Mouse (Mus musculus): ENCODE measurements at regions not wholly inside any gene's neighbourhood (a gene's known extent, or its start where the extent isn't known, plus 50 kb on each side); places are given as distances from the start of the nearest gene placed in this dataset.

GRCm38 (mm10) chr15:28081147-28081546 is 55.5 kb upstream of the Trio start:
- Histone ChIP-seq H3K9ac (replicated peaks; ENCODE audit: low read depth) (no peak overlapping the region), H3K4me1 (ENCODE audit: insufficient read depth, low read depth, low read length) (no peaks in the 10 kb centered on the region), H3K9me3 (ENCODE audit: low read length) (no peaks in the 10 kb centered on the region), H3K27me3 (replicated peaks; ENCODE audit: insufficient read depth, low read length) (no peaks in the 10 kb centered on the region), H3K36me3 (ENCODE audit: insufficient read depth, low read length) (no peaks in the 10 kb centered on the region), H3K4me3 (ENCODE audit: low read depth, low read length) (no peak overlapping the region), H3K27ac (ENCODE audit: low read length) (no peak overlapping the region), H3K4me2 (replicated peaks; ENCODE audit: low read depth, low read length) (no peak overlapping the region)
- TF ChIP-seq EP300 (IDR thresholded peaks at IDR 0.05), result no peak
- DNase-seq (ENCODE audit: low spot score), result no peak
- ATAC-seq, result no peak
- WGBS, result 62% methylated on average over 7 of the region's 7 CpGs

- H3K4me1 ChIP-seq (ENCODE audit: insufficient read depth, low read depth, low read length), result no peaks in the 10 kb centered on the region
- ATAC-seq (no peak), DNase-seq (ENCODE audit: low spot score) (no peak)
- H3K36me3 ChIP-seq (ENCODE audit: insufficient read depth, low read length), result no peaks in the 10 kb centered on the region
- 81% methylated on average over 5 of the region's 5 CpGs for WGBS
- H3K27me3 ChIP-seq (replicated peaks; ENCODE audit: insufficient read depth, low read length), result no peaks in the 10 kb centered on the region
- no peak overlapping the region for H3K4me2 ChIP-seq (replicated peaks; ENCODE audit: low read depth, low read length)
- H3K9ac ChIP-seq (replicated peaks; ENCODE audit: low read depth), result no peak overlapping the region
- no peaks in the 10 kb centered on the region for H3K9me3 ChIP-seq (ENCODE audit: low read length)
- H3K4me3 ChIP-seq (ENCODE audit: low read depth, low read length), result no peak overlapping the region
- H3K27ac ChIP-seq (ENCODE audit: low read length), result no peak overlapping the region
- TF ChIP-seq EP300 (IDR thresholded peaks at IDR 0.05), result no peak
- no peak for TF ChIP-seq CTCF (IDR thresholded peaks at IDR 0.05)
These were observed 56.8 kb upstream of the Trio start for GRCm38 (mm10) chr15:28082411-28082810.

GRCm38 (mm10) chr15:28105956-28106355 is 80.3 kb upstream of the Trio start:
- WGBS, result 43% methylated on average over 5 of the region's 5 CpGs
- no peak overlapping the region for H3K4me2 ChIP-seq (replicated peaks; ENCODE audit: low read depth, low read length)
- H3K27me3 ChIP-seq (replicated peaks; ENCODE audit: insufficient read depth, low read length), result no peaks in the 10 kb centered on the region
- H3K27ac ChIP-seq (ENCODE audit: low read length), result no peak overlapping the region
- no peaks in the 10 kb centered on the region for H3K9me3 ChIP-seq (ENCODE audit: low read length)
- no peaks in the 10 kb centered on the region for H3K4me1 ChIP-seq (ENCODE audit: insufficient read depth, low read depth, low read length)
- no peak overlapping the region for H3K9ac ChIP-seq (replicated peaks; ENCODE audit: low read depth)
- DNase-seq (ENCODE audit: low spot score) (peak; percentile 50), ATAC-seq (peak; percentile 80)
- H3K4me3 ChIP-seq (ENCODE audit: low read depth, low read length), result no peak overlapping the region
- H3K36me3 ChIP-seq (ENCODE audit: insufficient read depth, low read length), result no peaks in the 10 kb centered on the region
- TF ChIP-seq CTCF (IDR thresholded peaks at IDR 0.05) (no peak), EP300 (IDR thresholded peaks at IDR 0.05) (peak; percentile 50)

- no peaks in the 10 kb centered on the region for H3K4me1 ChIP-seq (ENCODE audit: insufficient read depth, low read depth, low read length)
- H3K9ac ChIP-seq (replicated peaks; ENCODE audit: low read depth), result no peak overlapping the region
- no peaks in the 10 kb centered on the region for H3K27me3 ChIP-seq (replicated peaks; ENCODE audit: insufficient read depth, low read length)
- H3K4me3 ChIP-seq (ENCODE audit: low read depth, low read length), result no peak overlapping the region
- TF ChIP-seq CTCF (IDR thresholded peaks at IDR 0.05), result no peak
- no peak for TF ChIP-seq EP300 (IDR thresholded peaks at IDR 0.05)
- 53% methylated on average over 8 of the region's 8 CpGs for WGBS
- H3K27ac ChIP-seq (ENCODE audit: low read length), result no peak overlapping the region
- peak; percentile 18 for DNase-seq (ENCODE audit: low spot score)
- no peaks in the 10 kb centered on the region for H3K9me3 ChIP-seq (ENCODE audit: low read length)
- H3K36me3 ChIP-seq (ENCODE audit: insufficient read depth, low read length), result no peaks in the 10 kb centered on the region
- no peak overlapping the region for H3K4me2 ChIP-seq (replicated peaks; ENCODE audit: low read depth, low read length)
- ATAC-seq, result no peak
These were observed 84.3 kb upstream of the Trio start for GRCm38 (mm10) chr15:28109916-28110315.

- no peaks in the 10 kb centered on the region for H3K27me3 ChIP-seq (replicated peaks; ENCODE audit: insufficient read depth, low read length)
- TF ChIP-seq CTCF (IDR thresholded peaks at IDR 0.05) (no peak), EP300 (IDR thresholded peaks at IDR 0.05) (no peak)
- no peaks in the 10 kb centered on the region for H3K36me3 ChIP-seq (ENCODE audit: insufficient read depth, low read length)
- H3K9ac ChIP-seq (replicated peaks; ENCODE audit: low read depth), result no peak overlapping the region
- H3K4me1 ChIP-seq (ENCODE audit: insufficient read depth, low read depth, low read length), result no peaks in the 10 kb centered on the region
- no peak overlapping the region for H3K27ac ChIP-seq (ENCODE audit: low read length)
- H3K4me2 ChIP-seq (replicated peaks; ENCODE audit: low read depth, low read length), result no peak overlapping the region
- WGBS, result 56% methylated on average over 4 of the region's 4 CpGs
- ATAC-seq (no peak), DNase-seq (ENCODE audit: low spot score) (no peak)
- H3K9me3 ChIP-seq (ENCODE audit: low read length), result no peaks in the 10 kb centered on the region
- no peak overlapping the region for H3K4me3 ChIP-seq (ENCODE audit: low read depth, low read length)
These were observed 87.8 kb upstream of the Trio start for GRCm38 (mm10) chr15:28113491-28113890.

- Histone ChIP-seq H3K4me2 (replicated peaks; ENCODE audit: low read depth, low read length) (no peak overlapping the region), H3K9ac (replicated peaks; ENCODE audit: low read depth) (no peak overlapping the region), H3K27me3 (replicated peaks; ENCODE audit: insufficient read depth, low read length) (no peaks in the 10 kb centered on the region), H3K9me3 (ENCODE audit: low read length) (no peaks in the 10 kb centered on the region), H3K27ac (ENCODE audit: low read length) (no peak overlapping the region), H3K4me3 (ENCODE audit: low read depth, low read length) (no peak overlapping the region), H3K4me1 (ENCODE audit: insufficient read depth, low read depth, low read length) (no peaks in the 10 kb centered on the region), H3K36me3 (ENCODE audit: insufficient read depth, low read length) (no peaks in the 10 kb centered on the region)
- DNase-seq (ENCODE audit: low spot score) (no peak), ATAC-seq (no peak)
- no peak for TF ChIP-seq EP300 (IDR thresholded peaks at IDR 0.05)
- 85% methylated on average over 6 of the region's 6 CpGs for WGBS
These were observed 88.6 kb upstream of the Trio start for GRCm38 (mm10) chr15:28114180-28114747.

- H3K4me3 ChIP-seq (ENCODE audit: low read depth, low read length), result no peak overlapping the region
- H3K27ac ChIP-seq (ENCODE audit: low read length), result no peak overlapping the region
- no peak overlapping the region for H3K9ac ChIP-seq (replicated peaks; ENCODE audit: low read depth)
- H3K36me3 ChIP-seq (ENCODE audit: insufficient read depth, low read length), result no peaks in the 10 kb centered on the region
- DNase-seq (ENCODE audit: low spot score) (no peak), ATAC-seq (no peak)
- no peak for TF ChIP-seq CTCF (IDR thresholded peaks at IDR 0.05)
- no peak overlapping the region for H3K4me2 ChIP-seq (replicated peaks; ENCODE audit: low read depth, low read length)
- 70% methylated on average over 3 of the region's 3 CpGs for WGBS
- H3K27me3 ChIP-seq (replicated peaks; ENCODE audit: insufficient read depth, low read length), result no peaks in the 10 kb centered on the region
- no peaks in the 10 kb centered on the region for H3K9me3 ChIP-seq (ENCODE audit: low read length)
- no peaks in the 10 kb centered on the region for H3K4me1 ChIP-seq (ENCODE audit: insufficient read depth, low read depth, low read length)
These were observed 76.7 kb upstream of the Dnah5 start for GRCm38 (mm10) chr15:28126846-28127245.

Data from lung, postnatal 0 days (tissue).